Mouse (Mus musculus): Measurements from ENCODE around the gene Rpa1.

DNA sequence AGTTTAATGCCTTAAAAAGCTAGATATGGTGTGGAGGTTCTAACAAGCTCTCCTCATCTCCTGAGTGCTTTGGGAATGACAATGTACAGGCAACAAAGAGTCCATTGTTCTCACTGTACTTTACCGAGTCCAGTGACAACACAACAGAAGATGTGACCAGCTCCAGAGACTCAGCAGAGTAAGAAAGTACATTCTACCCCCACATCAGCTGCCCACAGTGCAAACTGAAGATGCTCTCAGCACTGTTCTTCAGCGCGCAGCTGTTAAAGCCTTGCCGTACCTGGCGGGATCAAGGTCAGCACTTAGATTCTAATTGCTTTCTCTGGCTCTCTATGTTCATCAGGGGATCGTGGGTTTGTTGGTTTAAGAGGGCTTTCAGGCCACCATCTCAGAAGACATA is 36.4 kb downstream of the Rpa1 start:
- no peak for TF ChIP-seq GATA1 (IDR thresholded peaks at IDR 0.05; ENCODE audit: borderline replicate concordance, low read length)
- TF ChIP-seq FLI1 (IDR thresholded peaks at IDR 0.05; ENCODE audit: low read length): no peak
